In the genomic region with DNA sequence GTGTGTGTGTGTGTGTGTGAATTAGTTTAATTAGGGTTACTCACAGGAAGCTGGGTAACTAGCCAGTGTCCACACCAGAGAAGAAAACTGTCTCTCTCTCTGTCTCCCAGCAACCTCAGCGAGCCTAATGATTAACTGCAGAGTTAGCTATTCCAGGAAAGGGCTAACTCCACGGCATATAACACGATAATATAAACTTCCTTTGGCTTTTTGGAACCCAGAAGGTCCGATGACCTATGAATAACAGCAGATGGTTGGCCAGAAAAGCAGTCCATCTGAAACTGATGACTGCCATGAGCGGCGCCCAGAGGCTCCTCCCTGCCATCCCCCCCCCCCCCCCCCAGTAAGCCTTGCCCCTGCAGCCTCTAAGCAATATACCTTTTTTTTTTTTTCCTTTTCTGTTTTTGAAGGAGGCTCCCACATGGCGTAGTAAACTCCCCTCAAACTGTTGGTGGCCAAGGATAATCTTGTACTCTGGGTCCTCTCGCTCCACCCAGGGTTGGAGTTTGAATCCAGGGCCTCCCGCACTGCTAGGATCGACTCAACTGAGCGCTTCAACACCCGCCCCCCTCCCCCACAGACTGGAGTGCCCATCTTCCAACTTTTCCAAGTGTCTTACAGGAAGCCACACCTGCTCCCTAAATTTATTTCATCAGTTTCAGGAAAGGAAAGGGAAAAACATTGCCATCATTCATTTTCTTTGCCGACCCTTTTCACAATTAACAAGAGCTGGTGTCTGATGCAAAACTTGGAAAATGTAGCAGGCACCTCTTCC, we compare ENCODE assay signal across 10 mouse cellular contexts. TPM values are rescaled to one million over a fixed set of nuclear protein-coding genes. Genes with fewer than 3 reads are reported as not detected.
A peak's percentile ranks its signal among the peaks of the same experiment; 100 is the strongest.
DNase-seq lines count a peak whose midpoint lies in the region; ATAC-seq and TF ChIP-seq lines count a peak whose summit lies in the region.
"Had no signal": no experiment of that assay in that cellular context is flagged by ENCODE, and none has a peak within 500 bp of the region (broad histone marks: within the 10 kb centered on the region; RNA-seq: fewer than 3 reads in every experiment).

No protein-coding gene starts in this region.

- H3K9ac ChIP-seq in stomach, embryonic 15.5 days, result no peak overlapping the region
- H3K9ac ChIP-seq: hindbrain, embryonic 15.5 days had no signal

- in situ Hi-C loops in Patski (cut with MboI; ENCODE audit: low pct_unique_long_range_greater_than_20kb), result no loop called here

- WGBS in stomach, embryonic 15.5 days, result 40% methylated on average over 13 of the region's 13 CpGs

- H3K27me3 ChIP-seq in Patski, result no peaks in the 10 kb centered on the region
- H3K27me3 ChIP-seq in stomach, embryonic 15.5 days (replicated peaks), result no peaks in the 10 kb centered on the region
- H3K27me3 ChIP-seq: hindbrain, embryonic 15.5 days had no signal

- ATAC-seq in Patski, result peak; percentile 86
- peak; percentile 36; the same call in 1 of the 2 replicates for ATAC-seq in stomach, embryonic 15.5 days (ENCODE audit: insufficient read depth, low FRiP score, low read depth)
- ATAC-seq in inflammation-experienced regulatory T-cells, adult 6 months, result no peak

- H3K4me2 ChIP-seq in stomach, embryonic 15.5 days, result peak overlapping the region; percentile 31; the same call in 1 of the 2 replicates
- H3K4me2 ChIP-seq: hindbrain, embryonic 15.5 days had no signal

- no peak for TF ChIP-seq CTCF in Patski (IDR thresholded peaks at IDR 0.05)

- peak; percentile 91 for DNase-seq in Patski (ENCODE audit: low read depth, low spot score)
- peak; percentile 68 for DNase-seq in kidney, adult 11 months
- DNase-seq in kidney, postnatal 4 days, result peak; percentile 41 to 54
- DNase-seq in cerebellum, postnatal 25 days, result no peak
- no peak for DNase-seq in cerebellum, postnatal 14 days
- DNase-seq: gastrocnemius, postnatal 14 days; thymus, postnatal 4 days had no signal

- no peaks in the 10 kb centered on the region for H3K36me3 ChIP-seq in stomach, embryonic 15.5 days
- H3K36me3 ChIP-seq: hindbrain, embryonic 15.5 days had no signal

- CTCF ChIA-PET in Patski (lab: Charles Lee), result interaction anchor here (1.0 to 1.1 kb wide), 2 partner anchors 15 to 104 kb away, joined by 3 read pairs; no protein-coding TSS in a partner anchor

- POLR2A ChIA-PET in Patski (lab: Charles Lee), result interaction anchor here (0.7 to 1.6 kb wide), 6 partner anchors 29 to 97 kb away, joined by 3 to 5 read pairs (median 3); no protein-coding TSS in a partner anchor

- H3K9me3 ChIP-seq in stomach, embryonic 15.5 days, result no peaks in the 10 kb centered on the region
- H3K9me3 ChIP-seq: hindbrain, embryonic 15.5 days had no signal

- peaks cover 13% of the 10 kb centered on the region; the same call in 1 of the 2 replicates for H3K4me1 ChIP-seq in stomach, embryonic 15.5 days
- H3K4me1 ChIP-seq: hindbrain, embryonic 15.5 days had no signal

- H3K4me3 ChIP-seq in stomach, embryonic 15.5 days (replicated peaks), result no peak overlapping the region
- H3K4me3 ChIP-seq: hindbrain, embryonic 15.5 days had no signal

- H3K27ac ChIP-seq in stomach, embryonic 15.5 days, result peak overlapping the region; percentile 76
- H3K27ac ChIP-seq: hindbrain, embryonic 15.5 days had no signal

RNA-seq across cellular contexts. Expression of a gene that starts 4.6 kb away (rescaled TPM):
- 92.7 TPM for polyA plus RNA-seq in Patski (2021)
- polyA plus RNA-seq in stomach, embryonic 15.5 days (2015; fragmentation: Nextera tagmentation; extraction: Ambion mirVana), result 209 and 223 TPM in 2 replicates
- 10 to 100 TPM in 1 of 3 experiments, 1 to 10 TPM in 2; 5.5 to 17.7 (median 6.8) TPM for polyA plus RNA-seq in inflammation-experienced regulatory T-cells, adult 6 months (2017; shearing (Covaris generic))

RNA-seq across cellular contexts. Expression of a gene that starts 49.3 kb away (rescaled TPM):
- polyA plus RNA-seq in Patski (2021), result 132 TPM
- 159 and 169 TPM in 2 replicates for polyA plus RNA-seq in stomach, embryonic 15.5 days (2015; fragmentation: Nextera tagmentation; extraction: Ambion mirVana)
- 100 to 1,000 TPM in 2 of 3 experiments, 10 to 100 TPM in 1; 99.1 to 127 (median 102) TPM for polyA plus RNA-seq in inflammation-experienced regulatory T-cells, adult 6 months (2017; shearing (Covaris generic))

Comparison
In these comparisons a context has a peak if more than half of its experiments do, and no peak if none do; other contexts are left out.
1. DNase-seq: peak in Patski (single experiment), kidney, adult 11 months (single experiment) and kidney, postnatal 4 days (2 of 2); none in cerebellum, postnatal 25 days (0 of 2) and cerebellum, postnatal 14 days (0 of 2).